Mouse (Mus musculus) spleen, adult 2 months (tissue): ENCODE data around the gene Eif4a1.

Source experiments
- CTCF ChIP-seq: fragments of 200-500 bp; IDR thresholded peaks from 2 replicates; pipeline ENCODE4 v1.5.1; 2011; ENCODE audit warnings: mild to moderate bottlenecking, inconsistent platforms; ENCODE audit not compliant: insufficient read depth, insufficient read length, insufficient replicate concordance; ENCODE audit errors: extremely low read depth
- POLR2A ChIP-seq: fragments of 200-500 bp; IDR thresholded peaks from 2 replicates; pipeline ENCODE4 v1.6.1; 2011; ENCODE audit warnings: low read depth, low read length, inconsistent platforms

- no peak for TF ChIP-seq CTCF
- TF ChIP-seq POLR2A: no peak
These were observed 31.8 kb upstream of the Eif4a1 start for GRCm38 (mm10) chr11:69703814-69704612.
